Mouse (Mus musculus): ENCODE measurements around the gene Rbms2. TPM values are rescaled to one million over a fixed set of nuclear protein-coding genes. Genes with fewer than 3 reads are reported as not detected.
A peak's percentile ranks its signal among the peaks of the same experiment; 100 is the strongest.
"Not testable (repeated sequence)": the region's sequence is repeated elsewhere in the genome, so short reads cannot be mapped to it uniquely, and the experiment has no call there.

Gene Rbms2
- total RNA-seq, 2 experiments from 2014 or later = 82.8 to 91.0 TPM

- intact Hi-C loops (cut with DNase I) = no loop called here
- DNase-seq = peak; percentile 87 to 89
Observed at GRCm38 (mm10) chr10:128094340-128094968, 85.6 kb downstream of the Rbms2 start.

- peak in 1 of 2 experiments; percentile 39 for DNase-seq
- intact Hi-C loops (cut with DNase I) = no loop called here
Observed at GRCm38 (mm10) chr10:128093496-128094294, 86.4 kb downstream of the Rbms2 start.

GRCm38 (mm10) chr10:128092506-128093495, 87.3 kb downstream of the Rbms2 start:
- DNase-seq = peak; percentile 88 to 91
- intact Hi-C loops (cut with DNase I) = no loop called here

DNA sequence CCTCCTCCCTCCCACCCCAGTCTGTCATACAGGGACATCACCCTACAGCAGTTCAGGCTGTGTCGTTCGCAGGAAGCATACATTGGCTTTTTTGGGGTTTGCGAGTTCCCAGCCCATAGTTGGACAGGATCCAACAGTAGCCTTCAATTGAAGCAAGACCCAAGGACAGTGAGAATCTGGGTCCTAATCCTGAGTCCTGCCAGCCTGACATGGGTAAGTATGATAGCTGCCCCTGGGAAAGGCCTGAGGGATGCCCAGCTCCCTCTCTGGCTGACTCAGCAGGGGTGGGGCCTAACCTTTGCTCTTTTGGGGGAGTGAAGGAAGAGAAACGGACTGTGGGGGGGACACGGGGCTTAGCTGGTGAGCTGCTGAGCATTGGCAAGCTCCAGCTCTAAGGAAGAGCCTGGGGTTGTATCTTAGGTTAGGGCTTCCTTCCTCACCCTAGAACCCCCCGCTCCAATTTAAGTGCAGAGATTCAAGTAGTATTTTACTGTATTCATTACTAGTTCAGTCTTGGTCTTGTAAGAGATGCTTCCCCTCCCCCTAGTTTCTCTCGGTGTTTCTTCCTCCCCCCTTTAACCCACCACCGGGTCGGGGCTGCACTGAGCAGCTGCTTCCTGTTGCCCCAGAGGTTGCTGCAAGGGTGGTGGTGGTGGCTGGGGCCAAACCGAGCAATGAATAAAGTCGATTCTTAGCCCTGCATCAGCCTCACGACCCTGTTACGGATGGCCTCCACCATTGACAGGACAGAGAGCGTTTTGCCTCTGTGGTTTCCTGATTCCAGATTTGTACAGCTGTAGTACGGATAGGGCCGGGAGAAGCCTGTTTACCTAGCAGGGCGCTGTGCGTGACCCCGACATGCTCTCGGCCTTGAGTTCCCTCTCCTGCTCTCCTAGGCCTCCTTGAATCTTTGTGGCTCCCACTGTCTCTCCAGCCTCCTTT, 88.3 kb downstream of the Rbms2 start, which contains the start of gene Baz2a:
Baz2a (plus strand) TSS at position 14 of the 942 bp plus-strand sequence.
- peak; percentile 71 to 74 for DNase-seq

GRCm38 (mm10) chr10:128090651-128091563, 89.2 kb downstream of the Rbms2 start:
- DNase-seq = peak; percentile 96 to 97
- intact Hi-C loops (cut with DNase I) = loop anchor here (2.0 kb wide), 1 partner anchor 96 kb away; no protein-coding TSS in a partner anchor

More for the DNA sequence above, 88.3 kb downstream of the Rbms2 start, which contains the start of gene Baz2a:
- intact Hi-C loops (cut with DNase I) = loop anchor here (2.0 kb wide), 1 partner anchor 95 kb away; no protein-coding TSS in a partner anchor

GRCm38 (mm10) chr10:128089842-128090241, 90.3 kb downstream of the Rbms2 start:
- intact Hi-C loops (cut with DNase I) = loop anchor here (2.0 kb wide), 1 partner anchor 97 kb away; no protein-coding TSS in a partner anchor
- DNase-seq = no peak

DNA sequence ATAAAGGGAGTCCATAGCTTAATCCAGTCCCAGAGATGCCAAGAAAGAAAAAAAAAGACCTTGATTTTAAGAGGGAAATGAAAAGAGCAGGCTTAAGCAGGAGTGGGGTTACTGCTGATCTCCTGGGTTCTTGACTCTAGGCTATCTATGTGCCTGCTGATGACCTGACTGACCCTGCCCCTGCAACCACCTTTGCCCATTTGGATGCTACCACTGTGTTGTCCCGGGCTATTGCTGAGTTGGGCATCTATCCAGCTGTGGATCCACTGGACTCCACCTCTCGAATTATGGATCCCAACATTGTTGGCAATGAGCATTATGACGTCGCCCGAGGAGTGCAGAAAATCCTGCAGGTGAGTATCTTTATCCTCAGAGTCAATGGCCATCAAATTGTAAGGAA, 91.9 kb downstream of the Rbms2 start:
- DNase-seq = no peak
- intact Hi-C loops (cut with DNase I) = no loop called here

DNA sequence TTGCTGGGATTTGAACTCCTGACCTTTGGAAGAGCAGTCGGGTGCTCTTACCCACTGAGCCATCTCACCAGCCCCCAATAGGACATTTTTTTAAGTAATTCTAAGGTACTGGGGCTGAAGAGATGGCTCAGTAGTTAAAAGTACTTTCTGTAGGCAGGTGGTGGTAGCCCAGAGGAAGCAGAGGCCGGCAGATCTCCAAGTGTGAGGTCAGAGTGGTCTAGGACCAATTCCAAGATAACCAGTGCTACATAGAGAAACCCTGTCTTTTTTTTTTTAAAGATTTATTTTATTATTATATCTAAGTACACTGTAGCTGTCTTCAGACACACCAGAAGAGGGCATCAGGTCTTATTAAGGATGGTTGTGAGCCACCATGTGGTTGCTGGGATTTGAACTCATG, 92.9 kb downstream of the Rbms2 start:
- intact Hi-C loops (cut with DNase I) = not testable (repeated sequence)
- peak in 1 of 2 experiments; percentile 36 for DNase-seq

DNA sequence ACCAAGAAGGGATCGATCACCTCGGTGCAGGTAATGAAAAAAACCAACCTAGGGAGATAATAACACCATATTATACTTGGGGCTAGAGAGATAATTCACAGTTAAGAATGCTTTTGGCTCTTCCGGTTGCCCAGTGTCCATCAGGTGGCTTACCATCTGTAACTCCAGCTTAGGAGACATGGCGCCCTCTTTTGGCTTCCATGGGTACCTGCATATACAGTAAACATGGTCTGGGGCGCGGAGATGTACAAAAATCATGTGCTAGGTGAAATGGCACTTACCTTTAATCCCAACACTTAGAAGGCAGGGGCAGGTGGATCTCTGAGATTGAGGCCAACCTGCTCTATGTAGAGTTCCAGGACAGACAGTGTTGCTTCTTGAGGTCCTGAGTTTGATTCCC, 93.7 kb downstream of the Rbms2 start:
- intact Hi-C loops (cut with DNase I) = no loop called here
- DNase-seq = peak in 1 of 2 experiments; percentile 49

DNA sequence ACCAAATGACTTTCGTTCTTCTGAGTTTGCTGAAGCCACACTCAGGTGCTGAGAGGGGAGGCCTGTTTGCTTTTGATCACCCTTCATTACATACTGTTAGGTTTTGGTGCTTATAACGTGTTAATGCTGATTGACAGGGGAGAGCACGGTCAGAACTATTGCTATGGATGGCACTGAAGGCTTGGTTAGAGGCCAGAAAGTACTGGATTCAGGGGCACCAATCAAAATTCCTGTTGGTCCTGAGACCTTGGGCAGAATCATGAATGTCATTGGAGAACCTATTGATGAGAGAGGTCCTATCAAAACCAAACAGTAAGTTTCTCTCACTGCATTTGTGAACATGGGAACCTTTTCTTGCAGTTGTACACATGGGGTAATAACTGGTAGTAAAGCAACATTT, 95.9 kb downstream of the Rbms2 start:
- intact Hi-C loops (cut with DNase I) = loop anchor here (2.0 kb wide), 1 partner anchor 45 kb away; no protein-coding TSS in a partner anchor
- peak in 1 of 2 experiments; percentile 31 for DNase-seq

GRCm38 (mm10) chr10:128083688-128084087, 96.4 kb downstream of the Rbms2 start:
- DNase-seq = peak in 1 of 2 experiments; percentile 55
- intact Hi-C loops (cut with DNase I) = loop anchor here (2.0 kb wide), 1 partner anchor 45 kb away; no protein-coding TSS in a partner anchor

DNA sequence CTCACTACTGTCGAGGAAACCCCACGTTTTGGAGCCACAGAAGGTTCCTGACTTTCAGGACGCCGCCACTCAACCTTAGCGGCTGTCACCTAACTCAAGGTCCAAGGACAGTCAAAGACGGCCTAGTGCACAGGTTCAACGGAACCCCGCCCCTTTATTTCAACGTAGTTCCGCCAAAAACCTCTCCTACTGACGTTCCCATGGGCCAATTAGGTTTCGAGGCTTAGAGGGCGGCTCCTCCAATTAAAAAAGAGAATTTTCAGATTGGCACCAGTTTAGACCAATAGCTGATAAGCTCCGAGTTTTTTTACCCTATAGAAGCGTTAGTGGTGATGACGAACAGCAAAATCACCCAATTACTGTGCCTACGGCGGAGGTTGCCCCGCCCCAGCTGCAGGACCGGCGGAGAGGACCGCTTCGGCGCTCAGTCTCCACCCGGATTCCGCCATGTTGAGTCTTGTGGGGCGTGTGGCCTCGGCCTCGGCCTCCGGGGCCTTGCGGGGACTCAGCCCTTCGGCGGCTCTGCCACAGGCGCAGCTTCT, 97.1 kb downstream of the Rbms2 start, which contains the start of gene Atp5b:
Atp5b (plus strand) TSS at position 394 of the 542 bp plus-strand sequence.
- intact Hi-C loops (cut with DNase I) = no loop called here
- peak; percentile 99 to 100 for DNase-seq

- no peak for DNase-seq
- intact Hi-C loops (cut with DNase I) = no loop called here
Observed at GRCm38 (mm10) chr10:128082477-128082808, 97.7 kb downstream of the Rbms2 start.

DNA sequence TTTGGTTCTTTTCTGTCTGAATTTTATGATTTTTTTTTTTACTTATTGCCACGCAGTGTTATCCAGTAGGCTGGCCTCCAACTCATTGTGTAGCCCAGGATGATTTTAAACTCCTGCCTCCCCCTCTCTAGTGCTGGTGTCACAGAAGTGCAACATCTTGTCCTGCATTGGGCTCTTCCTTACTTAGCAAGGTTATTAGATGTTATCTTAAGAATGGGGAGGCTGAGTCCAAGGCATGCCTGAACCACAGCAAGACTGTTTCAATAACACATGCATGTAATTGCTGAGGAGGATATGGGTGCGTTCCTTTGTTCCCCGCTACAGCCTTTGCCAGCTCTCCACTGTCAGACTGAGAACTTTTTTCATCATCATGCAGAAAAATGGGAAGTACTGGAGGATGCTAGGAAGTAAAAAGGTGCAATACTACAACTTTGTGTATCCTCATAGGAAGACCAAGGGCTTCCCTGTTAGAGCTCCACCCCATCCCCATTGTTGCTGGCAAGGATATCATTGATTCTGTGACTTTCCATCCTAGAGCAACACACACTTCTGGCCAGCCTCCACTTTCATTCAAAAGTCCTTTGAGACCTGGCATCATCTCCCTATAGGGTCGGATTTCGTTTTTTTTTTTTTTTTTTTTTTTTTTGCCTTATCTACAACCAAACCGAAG, 98.2 kb downstream of the Rbms2 start:
- intact Hi-C loops (cut with DNase I) = loop anchor here (2.0 kb wide), 1 partner anchor 21 kb away; no protein-coding TSS in a partner anchor

More for the DNA sequence above, 98.2 kb downstream of the Rbms2 start:
- peak in 1 of 2 experiments; percentile 43 for DNase-seq
